11 mouse cellular contexts compared by ENCODE assay signal in genomic region chr3:22022418-22022817, GRCm38 (mm10). TPM values are rescaled to one million over a fixed set of nuclear protein-coding genes. Genes with fewer than 3 reads are reported as not detected.
A peak's percentile ranks its signal among the peaks of the same experiment; 100 is the strongest.
DNase-seq lines count a peak whose midpoint lies in the region; ATAC-seq and TF ChIP-seq lines count a peak whose summit lies in the region.
"Had no signal": no experiment of that assay in that cellular context is flagged by ENCODE, and none has a peak within 500 bp of the region (broad histone marks: within the 10 kb centered on the region; RNA-seq: fewer than 3 reads in every experiment).

No protein-coding gene starts in this region.

- no peaks in the 10 kb centered on the region for H3K36me3 ChIP-seq in intestine, postnatal 0 days (ENCODE audit: control insufficient read depth, insufficient read depth)
- H3K36me3 ChIP-seq: midbrain, embryonic 13.5 days; neural tube, embryonic 15.5 days had no signal

- intact Hi-C loops in gastrocnemius, postnatal 36 days (cut with DNase I) = no loop called here

- 0 out of 2 replicates have a peak, but pooled peaks cover 12% of the 10 kb centered on the region for H3K4me1 ChIP-seq in intestine, postnatal 0 days (replicated peaks; ENCODE audit: control insufficient read depth, insufficient read depth, low read length)
- H3K4me1 ChIP-seq: neural tube, embryonic 15.5 days had no signal

- no peaks in the 10 kb centered on the region for H3K27me3 ChIP-seq in intestine, postnatal 0 days (replicated peaks; ENCODE audit: control insufficient read depth, insufficient read depth, low read length)
- H3K27me3 ChIP-seq: neural tube, embryonic 15.5 days had no signal

- ATAC-seq in CD4-positive, CD25-positive, alpha-beta regulatory T cell, adult 4 months = peak; percentile 75
- peak; percentile 76 for ATAC-seq in intestine, postnatal 0 days
- ATAC-seq: midbrain, embryonic 13.5 days had no signal

- TF ChIP-seq CTCF in intestine, postnatal 0 days (IDR thresholded peaks at IDR 0.05; ENCODE audit: low read depth) = no peak

- no peaks in the 10 kb centered on the region for H3K9me3 ChIP-seq in intestine, postnatal 0 days (ENCODE audit: control insufficient read depth)
- H3K9me3 ChIP-seq: midbrain, embryonic 13.5 days; neural tube, embryonic 15.5 days had no signal

- H3K9ac ChIP-seq in intestine, postnatal 0 days (ENCODE audit: low read depth, low read length) = no peak overlapping the region
- H3K9ac ChIP-seq: midbrain, embryonic 13.5 days; neural tube, embryonic 15.5 days had no signal

- 27% methylated on average over 2 of the region's 2 CpGs for WGBS in intestine, postnatal 0 days

- peak; percentile 13 for DNase-seq in gastrocnemius, adult 18-20 months (ENCODE audit: low spot score)
- DNase-seq in gastrocnemius, postnatal 36 days = no peak
- DNase-seq in thymus, adult 18-20 months = peak; percentile 5 to 23
- DNase-seq in urinary bladder, postnatal 25 days (ENCODE audit: low spot score) = no peak
- DNase-seq in adrenal gland, postnatal 36 days = no peak
- DNase-seq in adrenal gland, postnatal 25 days = no peak
- DNase-seq: right cerebral cortex, postnatal 25 days had no signal

- peak overlapping the region; percentile 76 for H3K27ac ChIP-seq in intestine, postnatal 0 days (ENCODE audit: low read depth, low read length)
- H3K27ac ChIP-seq: midbrain, embryonic 13.5 days; neural tube, embryonic 15.5 days had no signal

- no peak overlapping the region for H3K4me2 ChIP-seq in intestine, postnatal 0 days (replicated peaks; ENCODE audit: low read depth)
- H3K4me2 ChIP-seq: midbrain, embryonic 13.5 days; neural tube, embryonic 15.5 days had no signal

- H3K4me3 ChIP-seq in intestine, postnatal 0 days (ENCODE audit: low read depth, low read length) = no peak overlapping the region
- H3K4me3 ChIP-seq: midbrain, embryonic 13.5 days; neural tube, embryonic 15.5 days had no signal

RNA-seq across cellular contexts. Expression of gene Tbl1xr1, which starts 54.0 kb away (rescaled TPM):
- 10 to 100 TPM; 52.9 to 55.5 TPM for total RNA-seq in gastrocnemius, adult 18-20 months (2021)
- total RNA-seq in gastrocnemius, postnatal 36 days (2021) = 10 to 100 TPM; 48.8 to 50.6 TPM
- polyA plus RNA-seq in CD4-positive, CD25-positive, alpha-beta regulatory T cell, adult 4 months (2017; shearing (Covaris generic)) = 10 to 100 TPM; 21.6 to 25.6 TPM
- polyA plus RNA-seq in intestine, postnatal 0 days (2015; fragmentation: Nextera tagmentation; extraction: Ambion mirVana) = 5.6 and 9.2 TPM in 2 replicates
- 100 to 1,000 TPM in 1 of 2 experiments, 10 to 100 TPM in 1; 70.1 to 109 TPM for total RNA-seq in adrenal gland, postnatal 36 days (2021)
- 66.3 and 122 TPM in 2 replicates for total RNA-seq in adrenal gland, postnatal 25 days (2021)

Comparison
In these comparisons a context has a peak if more than half of its experiments do, and no peak if none do; other contexts are left out.
1. DNase-seq: peak in gastrocnemius, adult 18-20 months (single experiment) and thymus, adult 18-20 months (2 of 2); none in gastrocnemius, postnatal 36 days (0 of 2), urinary bladder, postnatal 25 days (single experiment), adrenal gland, postnatal 36 days (0 of 2) and adrenal gland, postnatal 25 days (single experiment).